Mouse (Mus musculus) forebrain, embryonic 16.5 days (tissue): ENCODE measurements around the gene Kcnq1. TPM values are rescaled to one million over a fixed set of nuclear protein-coding genes. Genes with fewer than 3 reads are reported as not detected.

ENCODE experiments used
- ATAC-seq: fragments of 200-750 bp; cut with Nextera tagmentation; 2 replicates; pipeline ENCODE4 v1.8.0; 2017; ENCODE audit warnings: mild to moderate bottlenecking, moderate library complexity
- H3K27ac ChIP-seq: fragments of 300-500 bp; sonication (generic); 2 replicates; pipeline ENCODE4 v1.5.1; 2014; ENCODE audit warnings: low read length, control low read depth
- H3K27me3 ChIP-seq: fragments of 300-500 bp; sonication (generic); replicated peaks from 2 replicates; pipeline ENCODE4 v1.6.1; 2014; ENCODE audit warnings: low read length; ENCODE audit not compliant: control insufficient read depth, insufficient read depth
- H3K36me3 ChIP-seq: fragments of 300-500 bp; sonication (generic); 2 replicates; pipeline ENCODE4 v1.6.1; 2014; ENCODE audit not compliant: control insufficient read depth, insufficient read depth
- H3K4me1 ChIP-seq: fragments of 300-500 bp; sonication (generic); replicated peaks from 2 replicates; pipeline ENCODE4 v1.6.1; 2014; ENCODE audit warnings: low read length; ENCODE audit not compliant: control insufficient read depth, insufficient read depth
- H3K4me2 ChIP-seq: fragments of 300-500 bp; sonication (generic); 2 replicates; pipeline ENCODE4 v1.6.1; 2014; ENCODE audit warnings: mild to moderate bottlenecking, low read length, control low read depth
- H3K4me3 ChIP-seq: fragments of 300-500 bp; sonication (generic); replicated peaks from 2 replicates; pipeline ENCODE4 v1.5.1; 2014; ENCODE audit warnings: mild to moderate bottlenecking, low read length, control low read depth
- H3K9ac ChIP-seq: fragments of 300-500 bp; sonication (generic); replicated peaks from 2 replicates; pipeline ENCODE4 v1.6.1; 2014; ENCODE audit warnings: low read depth, low read length, control low read depth
- H3K9me3 ChIP-seq: fragments of 300-500 bp; sonication (generic); 2 replicates; pipeline ENCODE4 v1.6.1; 2016; ENCODE audit warnings: low read length; ENCODE audit not compliant: control insufficient read depth
- WGBS: fragments of 180-500 bp; shearing (Covaris S2); extraction: QIAGEN DNeasy Blood & Tissue Kit; methylation state at CpG from one replicate; pipeline ENCODE4 v1.1.7; 2014; 5-methylcytosine and 5-hydroxymethylcytosine counted together
- polyA plus RNA-seq: library from polyadenylated mRNA; unstranded; fragments of >200 nt; fragmentation: Nextera tagmentation; extraction: Ambion mirVana; gene quantifications from 2 replicates; pipeline ENCODE4 v1.2.1, GENCODE M21; 2015

Kcnq1 gene
- polyA plus RNA-seq, 1 experiment from 2014 or later = 1.1 TPM

- WGBS = 93% methylated on average over 3 of the region's 3 CpGs
- Histone ChIP-seq H3K4me3 (no peak overlapping the region), H3K4me2 (no peak overlapping the region), H3K9ac (no peak overlapping the region), H3K27ac (no peak overlapping the region), H3K36me3 (no peaks in the 10 kb centered on the region), H3K4me1 (no peaks in the 10 kb centered on the region), H3K27me3 (no peaks in the 10 kb centered on the region), H3K9me3 (no peaks in the 10 kb centered on the region)
- ATAC-seq = no peak
Observed at GRCm38 (mm10) chr7:143300681-143301080, 194.5 kb downstream of the Kcnq1 start.

DNA sequence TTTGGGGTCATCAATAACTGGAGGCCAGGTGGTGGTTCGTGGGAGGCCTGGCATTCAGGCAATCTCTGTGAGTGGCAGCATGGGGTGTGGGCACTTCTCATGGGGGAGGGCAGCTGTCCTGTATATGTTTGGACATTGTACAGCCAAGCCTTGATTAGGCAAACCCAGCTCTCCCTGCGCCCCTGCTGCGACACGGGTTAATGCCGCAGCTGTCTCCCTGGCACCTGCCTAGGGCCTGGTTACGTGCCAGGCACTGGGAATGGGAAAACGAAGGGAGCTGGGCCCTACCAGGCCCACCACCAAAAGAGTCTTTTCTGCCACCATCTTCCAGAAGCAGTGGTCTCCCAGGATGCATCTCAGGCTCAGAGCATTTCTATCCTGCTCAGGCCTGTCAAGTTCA, 196.0 kb downstream of the Kcnq1 start:
- ATAC-seq = no peak
- Histone ChIP-seq H3K4me2 (no peak overlapping the region), H3K27ac (no peak overlapping the region), H3K4me1 (no peaks in the 10 kb centered on the region), H3K36me3 (no peaks in the 10 kb centered on the region), H3K9ac (no peak overlapping the region), H3K27me3 (no peaks in the 10 kb centered on the region), H3K9me3 (no peaks in the 10 kb centered on the region), H3K4me3 (no peak overlapping the region)
- 59% methylated on average over 7 of the region's 7 CpGs for WGBS

GRCm38 (mm10) chr7:143302593-143303238, 196.6 kb downstream of the Kcnq1 start:
- Histone ChIP-seq H3K27me3 (no peaks in the 10 kb centered on the region), H3K4me1 (no peaks in the 10 kb centered on the region), H3K9me3 (no peaks in the 10 kb centered on the region), H3K36me3 (no peaks in the 10 kb centered on the region), H3K4me2 (no peak overlapping the region), H3K4me3 (no peak overlapping the region), H3K27ac (no peak overlapping the region), H3K9ac (no peak overlapping the region)
- ATAC-seq = no peak
- 73% methylated on average over 9 of the region's 9 CpGs for WGBS

- H3K9ac ChIP-seq = no peak overlapping the region
- H3K36me3 ChIP-seq = no peaks in the 10 kb centered on the region
- H3K4me1 ChIP-seq = no peaks in the 10 kb centered on the region
- H3K4me2 ChIP-seq = no peak overlapping the region
- no peak overlapping the region for H3K27ac ChIP-seq
- H3K9me3 ChIP-seq = no peaks in the 10 kb centered on the region
- 92% methylated on average over 5 of the region's 5 CpGs for WGBS
- no peak overlapping the region for H3K4me3 ChIP-seq
- H3K27me3 ChIP-seq = no peaks in the 10 kb centered on the region
- no peak for ATAC-seq
Observed at GRCm38 (mm10) chr7:143303557-143303956, 197.4 kb downstream of the Kcnq1 start.

GRCm38 (mm10) chr7:143305808-143306207, 199.6 kb downstream of the Kcnq1 start:
- Histone ChIP-seq H3K27ac (no peak overlapping the region), H3K36me3 (no peaks in the 10 kb centered on the region), H3K4me3 (no peak overlapping the region), H3K4me2 (no peak overlapping the region), H3K4me1 (no peaks in the 10 kb centered on the region), H3K9ac (no peak overlapping the region), H3K9me3 (no peaks in the 10 kb centered on the region), H3K27me3 (peaks cover 4% of the 10 kb centered on the region; the same call in 1 of the 2 replicates)
- 56% methylated on average over 10 of the region's 10 CpGs for WGBS
- ATAC-seq = no peak

DNA sequence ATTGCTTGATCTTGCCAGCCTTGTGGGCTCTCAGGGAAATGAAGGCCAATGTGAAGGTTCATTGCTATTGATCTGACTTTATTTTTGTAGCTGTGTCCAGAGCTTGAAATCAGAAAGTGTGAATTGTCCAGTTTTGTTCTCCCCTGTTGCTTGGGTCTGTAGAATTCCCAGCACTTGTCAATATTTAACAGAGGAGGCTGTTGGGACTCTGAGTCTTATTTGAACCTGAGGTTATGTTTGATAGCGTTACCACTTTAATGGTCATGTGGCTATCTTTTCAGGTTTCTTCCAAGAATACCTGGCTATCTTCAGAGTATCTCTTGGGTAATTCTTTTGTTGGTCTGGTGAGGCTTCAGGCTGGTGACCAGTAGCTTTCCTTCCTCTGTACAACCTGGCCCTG, 201.8 kb downstream of the Kcnq1 start:
- no peaks in the 10 kb centered on the region for H3K36me3 ChIP-seq
- no peaks in the 10 kb centered on the region for H3K9me3 ChIP-seq
- no peak for ATAC-seq
- H3K4me3 ChIP-seq = no peak overlapping the region
- H3K4me2 ChIP-seq = no peak overlapping the region
- H3K27me3 ChIP-seq = peaks cover 4% of the 10 kb centered on the region; the same call in 1 of the 2 replicates
- 100% methylated on average over 1 of the region's 1 CpGs for WGBS
- H3K4me1 ChIP-seq = no peaks in the 10 kb centered on the region
- no peak overlapping the region for H3K9ac ChIP-seq
- H3K27ac ChIP-seq = no peak overlapping the region

DNA sequence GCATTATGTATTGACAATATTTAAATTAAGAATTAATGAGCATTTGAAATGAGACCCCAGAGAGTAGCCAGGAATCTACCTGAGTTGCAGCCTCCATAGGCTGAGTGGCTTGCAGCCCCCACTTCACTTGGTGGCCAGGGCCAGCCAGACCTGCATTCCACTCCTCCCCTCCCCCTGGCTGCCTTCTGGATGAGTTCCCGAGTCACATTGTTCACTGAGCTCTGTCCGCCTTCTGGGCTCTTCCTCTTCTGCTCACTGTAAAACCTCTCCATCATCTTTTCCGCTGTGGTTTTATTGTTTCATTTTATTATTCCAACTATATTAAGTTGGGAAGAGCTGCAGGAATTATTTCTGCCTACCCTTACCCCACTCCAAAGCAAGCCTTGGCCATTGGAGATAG, 204.1 kb downstream of the Kcnq1 start:
- WGBS = 48% methylated on average over 3 of the region's 3 CpGs

DNA sequence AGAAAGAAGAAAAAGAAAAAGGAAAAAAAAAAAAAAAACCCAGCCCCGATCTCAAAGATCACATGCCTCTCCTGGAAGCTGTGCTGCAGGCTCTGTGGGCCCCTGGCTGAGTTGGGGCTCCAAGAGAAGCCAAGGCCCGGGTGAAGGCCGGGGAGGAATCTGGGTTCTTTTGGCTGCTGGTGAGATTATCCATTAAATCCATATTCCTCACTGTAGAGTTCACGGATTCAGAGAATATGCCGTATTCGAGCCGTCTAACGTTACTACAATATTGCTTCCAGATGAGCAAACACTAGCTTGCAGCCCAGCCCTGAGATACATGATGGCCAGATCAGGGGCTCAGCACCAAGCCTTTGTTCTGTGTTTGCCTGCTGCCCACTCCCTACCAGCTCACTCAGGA, 204.7 kb downstream of the Kcnq1 start:
- no peak overlapping the region for H3K4me2 ChIP-seq
- no peak for ATAC-seq
- no peaks in the 10 kb centered on the region for H3K36me3 ChIP-seq
- 84% methylated on average over 8 of the region's 8 CpGs for WGBS
- peaks cover 6% of the 10 kb centered on the region; the same call in 1 of the 2 replicates for H3K27me3 ChIP-seq
- H3K9ac ChIP-seq = no peak overlapping the region
- H3K4me1 ChIP-seq = no peaks in the 10 kb centered on the region
- no peak overlapping the region for H3K4me3 ChIP-seq
- no peak overlapping the region for H3K27ac ChIP-seq
- no peaks in the 10 kb centered on the region for H3K9me3 ChIP-seq

More for the DNA sequence above, 204.1 kb downstream of the Kcnq1 start:
- ATAC-seq = no peak
- no peaks in the 10 kb centered on the region for H3K36me3 ChIP-seq
- H3K27ac ChIP-seq = no peak overlapping the region
- H3K4me3 ChIP-seq = no peak overlapping the region
- H3K4me1 ChIP-seq = no peaks in the 10 kb centered on the region
- H3K4me2 ChIP-seq = no peak overlapping the region
- no peaks in the 10 kb centered on the region for H3K9me3 ChIP-seq
- H3K27me3 ChIP-seq = peaks cover 6% of the 10 kb centered on the region; the same call in 1 of the 2 replicates
- H3K9ac ChIP-seq = no peak overlapping the region

GRCm38 (mm10) chr7:143311471-143311870, 205.3 kb downstream of the Kcnq1 start:
- Histone ChIP-seq H3K36me3 (no peaks in the 10 kb centered on the region), H3K27me3 (peaks cover 6% of the 10 kb centered on the region; the same call in 1 of the 2 replicates), H3K4me2 (no peak overlapping the region), H3K9ac (no peak overlapping the region), H3K9me3 (no peaks in the 10 kb centered on the region), H3K27ac (no peak overlapping the region), H3K4me1 (no peaks in the 10 kb centered on the region), H3K4me3 (no peak overlapping the region)
- no peak for ATAC-seq
- WGBS = 84% methylated on average over 7 of the region's 7 CpGs
